Mouse (Mus musculus): ENCODE measurements around the gene Lrrc8d. TPM values are rescaled to one million over a fixed set of nuclear protein-coding genes. Genes with fewer than 3 reads are reported as not detected.

Gene Lrrc8d
- polyA plus RNA-seq, 1 experiment from 2014 or later = 24.4 TPM

Other genes starting within 250 kb of the Lrrc8d start
- gene Lrrc8c, start 180.6 kb upstream of the Lrrc8d start, polyA plus RNA-seq (2016; fragmentation: Nextera tagmentation; extraction: Ambion mirVana) = 10.2 and 11.6 TPM in 2 replicates
- gene Zfp326, start 176.6 kb downstream of the Lrrc8d start, polyA plus RNA-seq (2016; fragmentation: Nextera tagmentation; extraction: Ambion mirVana) = 40.4 and 53.6 TPM in 2 replicates

Data from hindbrain, embryonic 10.5 days (tissue).